Mouse (Mus musculus) natural killer cell, adult 2 months (primary cell): ENCODE results near the gene Hipk2.

Experiments
- DNase-seq, 2 experiments: peaks; one replicate each; pipeline ENCODE4 v3.0.0; 2022; ENCODE audit warnings: low spot score in 2 of 2

The Hipk2 gene

GRCm38 (mm10) chr6:38902820-38903439 is 27.0 kb upstream of the Hipk2 start:
- no peak for DNase-seq

- no peak for DNase-seq
These were observed 25.7 kb upstream of the Hipk2 start for GRCm38 (mm10) chr6:38901636-38902035.

GRCm38 (mm10) chr6:38901152-38901551 is 25.2 kb upstream of the Hipk2 start:
- DNase-seq, result no peak

- DNase-seq, result no peak
These were observed 24.6 kb upstream of the Hipk2 start for GRCm38 (mm10) chr6:38900479-38901126.

- DNase-seq, result no peak
These were observed 24.1 kb upstream of the Hipk2 start for GRCm38 (mm10) chr6:38900073-38900472.

- no peak for DNase-seq
These were observed 17.6 kb upstream of the Hipk2 start for GRCm38 (mm10) chr6:38893615-38894014.

GRCm38 (mm10) chr6:38892017-38892416 is 16.1 kb upstream of the Hipk2 start:
- no peak for DNase-seq

GRCm38 (mm10) chr6:38889156-38889555 is 13.2 kb upstream of the Hipk2 start:
- DNase-seq, result no peak

- DNase-seq, result no peak
These were observed 11.5 kb upstream of the Hipk2 start for GRCm38 (mm10) chr6:38887436-38887835.

GRCm38 (mm10) chr6:38885132-38885531 is 9.2 kb upstream of the Hipk2 start:
- no peak for DNase-seq

- DNase-seq, result no peak
These were observed 8.5 kb upstream of the Hipk2 start for GRCm38 (mm10) chr6:38884482-38884881.

- DNase-seq, result no peak
These were observed 6.8 kb upstream of the Hipk2 start for GRCm38 (mm10) chr6:38882728-38883171.

GRCm38 (mm10) chr6:38881975-38882374 is 6.0 kb upstream of the Hipk2 start:
- DNase-seq, result no peak

- DNase-seq, result no peak
These were observed 5.5 kb upstream of the Hipk2 start for GRCm38 (mm10) chr6:38881468-38881867.

- no peak for DNase-seq
These were observed 1.7 kb upstream of the Hipk2 start for GRCm38 (mm10) chr6:38877674-38878073.

- DNase-seq, result peak; percentile 11 to 26
These were observed 501 bp downstream of the Hipk2 start, which contains the start of gene Tbxas1 for GRCm38 (mm10) chr6:38875258-38876070. Gene Tbxas1, plus strand, starts transcription at chr6:38875404.

- DNase-seq, result peak in 1 of 2 experiments; percentile 32
These were observed 1.3 kb downstream of the Hipk2 start for GRCm38 (mm10) chr6:38874565-38875257.

- peak; percentile 21 to 54 for DNase-seq
These were observed 1.9 kb downstream of the Hipk2 start for GRCm38 (mm10) chr6:38874035-38874434.

GRCm38 (mm10) chr6:38873316-38873715 is 2.6 kb downstream of the Hipk2 start:
- no peak for DNase-seq

GRCm38 (mm10) chr6:38871051-38871450 is 4.9 kb downstream of the Hipk2 start:
- peak in 1 of 2 experiments; percentile 35 for DNase-seq

- DNase-seq, result no peak
These were observed 5.9 kb downstream of the Hipk2 start for GRCm38 (mm10) chr6:38870070-38870469.

- DNase-seq, result no peak
These were observed 7.0 kb downstream of the Hipk2 start for GRCm38 (mm10) chr6:38868974-38869373.
